Mouse (Mus musculus) lung, embryonic 14.5 days (tissue): ENCODE results near the gene Cd59b. TPM values are rescaled to one million over a fixed set of nuclear protein-coding genes. Genes with fewer than 3 reads are reported as not detected.

Experiments used
- ATAC-seq: fragments of 200-750 bp; cut with Nextera tagmentation; 2 replicates; pipeline ENCODE4 v1.8.0; 2017; ENCODE audit warnings: mild to moderate bottlenecking, moderate TSS enrichment, moderate library complexity; ENCODE audit not compliant: insufficient read depth
- DNase-seq: peaks from one replicate; pipeline ENCODE4 v3.0.0-alpha.2; 2015
- H3K27ac ChIP-seq: fragments of 300-500 bp; sonication (generic); 2 replicates; pipeline ENCODE4 v1.5.1; 2014; ENCODE audit warnings: low read depth, mild to moderate bottlenecking, moderate library complexity
- H3K27me3 ChIP-seq: fragments of 300-500 bp; sonication (generic); 2 replicates; pipeline ENCODE4 v1.6.1; 2014; ENCODE audit warnings: low read length, control low read depth; ENCODE audit not compliant: insufficient read depth
- H3K36me3 ChIP-seq: fragments of 300-500 bp; sonication (generic); 2 replicates; pipeline ENCODE4 v1.6.1; 2014; ENCODE audit warnings: control low read depth; ENCODE audit not compliant: insufficient read depth
- H3K4me1 ChIP-seq: fragments of 300-500 bp; sonication (generic); 2 replicates; pipeline ENCODE4 v1.6.1; 2014; ENCODE audit warnings: antibody characterized with exemption, control low read depth; ENCODE audit not compliant: insufficient read depth
- H3K4me2 ChIP-seq: fragments of 300-500 bp; sonication (generic); 2 replicates; pipeline ENCODE4 v1.6.1; 2014; ENCODE audit warnings: mild to moderate bottlenecking
- H3K4me3 ChIP-seq: fragments of 300-500 bp; sonication (generic); 2 replicates; pipeline ENCODE4 v1.5.1; 2014; ENCODE audit warnings: low read depth, low read length
- H3K9ac ChIP-seq: fragments of 300-500 bp; sonication (generic); 2 replicates; pipeline ENCODE4 v1.6.1; 2014
- H3K9me3 ChIP-seq: fragments of 300-500 bp; sonication (generic); 2 replicates; pipeline ENCODE4 v1.6.1; 2016; ENCODE audit warnings: low read depth, low read length, control low read depth
- CTCF ChIP-seq: IDR thresholded peaks from 2 replicates; pipeline ENCODE4 v1.5.1; 2016; ENCODE audit warnings: antibody characterized with exemption, low read depth
- WGBS: fragments of 180-500 bp; shearing (Covaris S2); extraction: QIAGEN DNeasy Blood & Tissue Kit; methylation state at CpG from one replicate; pipeline ENCODE4 v1.1.7; 2014; 5-methylcytosine and 5-hydroxymethylcytosine counted together
- polyA plus RNA-seq: library from polyadenylated mRNA; unstranded; fragments of >200 nt; fragmentation: Nextera tagmentation; extraction: Ambion mirVana; gene quantifications from 2 replicates; pipeline ENCODE4 v1.2.1, GENCODE M21; 2014

Cd59b gene
- polyA plus RNA-seq: 2.8 and 4.5 TPM in 2 replicates

GRCm38 (mm10) chr2:104069704-104070185 lies at the start of gene Cd59b:
Gene Cd59b, plus strand, starts transcription at chr2:104069849.
- TF ChIP-seq CTCF: no peak
- DNase-seq (peak; percentile 74), ATAC-seq (peak; percentile 94)
- 8% methylated on average over 13 of the region's 13 CpGs for WGBS
- Histone ChIP-seq H3K27me3 (no peaks in the 10 kb centered on the region), H3K4me1 (no peaks in the 10 kb centered on the region), H3K9me3 (no peaks in the 10 kb centered on the region), H3K4me2 (peak within 1 kb of the TSS; percentile 63), H3K9ac (peak within 1 kb of the TSS; percentile 16), H3K4me3 (peak within 1 kb of the TSS; percentile 40), H3K36me3 (no peaks in the 10 kb centered on the region), H3K27ac (0 out of 2 replicates have a peak within 1 kb of the TSS, but pooled peaks have one; percentile 46)

- no peak overlapping the region for H3K27ac ChIP-seq
- no peak for DNase-seq
- WGBS: 76% methylated on average over 7 of the region's 7 CpGs
These were observed 46.6 kb upstream of the Cd59b start for GRCm38 (mm10) chr2:104023096-104023495.

GRCm38 (mm10) chr2:104024656-104025055 lies 45.0 kb upstream of the Cd59b start:
- Histone ChIP-seq H3K4me2 (no peak overlapping the region), H3K27ac (no peak overlapping the region), H3K4me1 (no peaks in the 10 kb centered on the region), H3K4me3 (no peak overlapping the region), H3K9me3 (no peaks in the 10 kb centered on the region), H3K27me3 (no peaks in the 10 kb centered on the region), H3K36me3 (no peaks in the 10 kb centered on the region), H3K9ac (no peak overlapping the region)
- DNase-seq: no peak
- 88% methylated on average over 4 of the region's 4 CpGs for WGBS
- ATAC-seq: no peak
- no peak for TF ChIP-seq CTCF

More at GRCm38 (mm10) chr2:104023096-104023495, 46.6 kb upstream of the Cd59b start:
- Histone ChIP-seq H3K36me3 (no peaks in the 10 kb centered on the region), H3K4me1 (no peaks in the 10 kb centered on the region), H3K27me3 (no peaks in the 10 kb centered on the region), H3K4me2 (no peak overlapping the region), H3K9ac (no peak overlapping the region), H3K9me3 (no peaks in the 10 kb centered on the region), H3K4me3 (no peak overlapping the region)
- no peak for TF ChIP-seq CTCF
- no peak for ATAC-seq

GRCm38 (mm10) chr2:104027458-104028138 lies 42.1 kb upstream of the Cd59b start, which contains the start of gene Fbxo3:
Gene Fbxo3, plus strand, starts transcription at chr2:104027721.
- Histone ChIP-seq H3K4me1 (0 out of 2 replicates have a peak, but pooled peaks cover 2% of the 10 kb centered on the region), H3K36me3 (no peaks in the 10 kb centered on the region), H3K27ac (peak within 1 kb of the TSS; percentile 68), H3K4me3 (peak within 1 kb of the TSS; percentile 95), H3K9ac (peak within 1 kb of the TSS; percentile 89), H3K27me3 (no peaks in the 10 kb centered on the region), H3K4me2 (peak within 1 kb of the TSS; percentile 77), H3K9me3 (no peaks in the 10 kb centered on the region)
- ATAC-seq (peak; percentile 97), DNase-seq (peak; percentile 85)
- peak; percentile 41 for TF ChIP-seq CTCF
- WGBS: under 1% methylated on average over 30 of the region's 44 CpGs

- Histone ChIP-seq H3K36me3 (0 out of 2 replicates have a peak, but pooled peaks cover under 1% of the 10 kb centered on the region), H3K4me3 (peak within 1 kb of the TSS; percentile 95), H3K9me3 (no peaks in the 10 kb centered on the region), H3K27me3 (no peaks in the 10 kb centered on the region), H3K9ac (peak within 1 kb of the TSS; percentile 89), H3K4me1 (0 out of 2 replicates have a peak, but pooled peaks cover 2% of the 10 kb centered on the region), H3K4me2 (peak within 1 kb of the TSS; percentile 77), H3K27ac (peak within 1 kb of the TSS; percentile 68)
- under 1% methylated on average over 31 of the region's 32 CpGs for WGBS
- no peak; the same call in 1 of the 2 replicates for ATAC-seq
- peak; percentile 49 for DNase-seq
- no peak for TF ChIP-seq CTCF
These were observed 41.4 kb upstream of the Cd59b start, which contains the start of gene 4931422A03Rik for GRCm38 (mm10) chr2:104028139-104028723. Gene 4931422A03Rik, minus strand, starts transcription at chr2:104028361.

GRCm38 (mm10) chr2:104029074-104029473 lies 40.6 kb upstream of the Cd59b start:
- no peaks in the 10 kb centered on the region for H3K9me3 ChIP-seq
- H3K9ac ChIP-seq: peak overlapping the region; percentile 89; the same call in 1 of the 2 replicates
- no peak overlapping the region for H3K27ac ChIP-seq
- ATAC-seq: no peak
- H3K4me2 ChIP-seq: peak overlapping the region; percentile 77
- peak overlapping the region; percentile 95 for H3K4me3 ChIP-seq
- H3K27me3 ChIP-seq: no peaks in the 10 kb centered on the region
- peaks cover 8% of the 10 kb centered on the region; the same call in 1 of the 2 replicates for H3K36me3 ChIP-seq
- no peak for TF ChIP-seq CTCF
- DNase-seq: no peak
- H3K4me1 ChIP-seq: 0 out of 2 replicates have a peak, but pooled peaks cover 2% of the 10 kb centered on the region
- 47% methylated on average over 2 of the region's 2 CpGs for WGBS

GRCm38 (mm10) chr2:104030381-104030780 lies 39.3 kb upstream of the Cd59b start:
- TF ChIP-seq CTCF: no peak
- Histone ChIP-seq H3K27me3 (no peaks in the 10 kb centered on the region), H3K9me3 (no peaks in the 10 kb centered on the region), H3K36me3 (peaks cover 14% of the 10 kb centered on the region), H3K27ac (no peak overlapping the region), H3K9ac (no peak overlapping the region), H3K4me2 (no peak overlapping the region), H3K4me3 (no peak overlapping the region), H3K4me1 (0 out of 2 replicates have a peak, but pooled peaks cover 2% of the 10 kb centered on the region)
- DNase-seq: no peak
- 74% methylated on average over 3 of the region's 3 CpGs for WGBS
- ATAC-seq: no peak
